Mouse (Mus musculus) lung, adult 2 months (tissue): ENCODE measurements at regions not wholly inside any gene's neighbourhood (a gene's known extent, or its start where the extent isn't known, plus 50 kb on each side); places are given as distances from the start of the nearest gene placed in this dataset.

Experiments
- CTCF ChIP-seq: fragments of 200-500 bp; IDR thresholded peaks from 2 replicates; pipeline ENCODE4 v1.5.1; 2011; ENCODE audit warnings: mild to moderate bottlenecking, low read length, control low read depth; ENCODE audit not compliant: insufficient read depth
- POLR2A ChIP-seq: fragments of 200-500 bp; IDR thresholded peaks from 2 replicates; pipeline ENCODE4 v1.6.1; 2011; ENCODE audit warnings: low read depth, mild to moderate bottlenecking, control low read depth, low read length, borderline replicate concordance; ENCODE audit errors: extremely low read depth

GRCm38 (mm10) chr10:99336091-99336490, 73.1 kb downstream of the Dusp6 start:
- TF ChIP-seq CTCF (no peak), POLR2A (no peak)
